Mouse (Mus musculus) hindbrain, embryonic 10.5 days (tissue): ENCODE measurements around the gene Ext2. TPM values are rescaled to one million over a fixed set of nuclear protein-coding genes. Genes with fewer than 3 reads are reported as not detected.

ENCODE experiments used
- DNase-seq: peaks from one replicate; pipeline ENCODE4 v3.0.0-alpha.2; 2017; ENCODE audit warnings: low spot score
- H3K27ac ChIP-seq: fragments of 300-500 bp; sonication (generic); 2 replicates; pipeline ENCODE4 v1.5.1; 2016; ENCODE audit warnings: mild to moderate bottlenecking, moderate library complexity
- H3K27me3 ChIP-seq: fragments of 300-500 bp; sonication (generic); 2 replicates; pipeline ENCODE4 v1.6.1; 2016; ENCODE audit warnings: mild to moderate bottlenecking; ENCODE audit not compliant: poor library complexity, insufficient read depth, severe bottlenecking
- H3K36me3 ChIP-seq: fragments of 300-500 bp; sonication (generic); 2 replicates; pipeline ENCODE4 v1.6.1; 2016; ENCODE audit warnings: mild to moderate bottlenecking, moderate library complexity
- H3K4me1 ChIP-seq: fragments of 300-500 bp; sonication (generic); replicated peaks from 2 replicates; pipeline ENCODE4 v1.6.1; 2016; ENCODE audit warnings: mild to moderate bottlenecking
- H3K4me3 ChIP-seq: fragments of 300-500 bp; sonication (generic); 2 replicates; pipeline ENCODE4 v1.5.1; 2016; ENCODE audit warnings: mild to moderate bottlenecking, moderate library complexity
- H3K9me3 ChIP-seq: fragments of 300-500 bp; sonication (generic); 2 replicates; pipeline ENCODE4 v1.6.1; 2016; ENCODE audit warnings: mild to moderate bottlenecking, moderate library complexity
- WGBS: fragments of 180-500 bp; shearing (Covaris S2); methylation state at CpG from one replicate; pipeline ENCODE4 v1.1.7; 2016; 5-methylcytosine and 5-hydroxymethylcytosine counted together
- polyA plus RNA-seq: library from polyadenylated mRNA; unstranded; fragments of >200 nt; fragmentation: Nextera tagmentation; extraction: Ambion mirVana; gene quantifications from 2 replicates; pipeline ENCODE4 v1.2.1, GENCODE M21; 2016

Gene Ext2
- polyA plus RNA-seq, 1 experiment from 2014 or later, result 77.1 TPM

DNA sequence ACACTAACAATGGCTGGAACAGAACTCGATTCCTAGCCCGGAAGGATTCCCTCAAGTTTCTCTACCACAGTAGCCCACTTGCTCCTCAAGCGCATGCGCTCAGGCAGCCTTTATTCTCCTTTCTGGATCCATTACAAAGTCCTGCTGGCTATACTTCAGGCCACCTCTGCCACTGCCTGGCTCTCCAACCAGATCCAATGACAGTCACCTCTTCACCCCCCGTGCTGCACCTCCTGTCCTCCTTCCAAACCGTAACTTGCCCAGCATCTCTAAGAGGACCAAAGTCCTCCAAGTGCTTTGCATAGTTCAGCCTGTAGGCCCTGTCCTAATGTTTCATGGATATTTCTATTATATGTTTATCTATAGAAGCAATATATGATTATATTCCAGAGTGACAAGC lies 113.1 kb downstream of the Ext2 start:
- 94% methylated on average over 6 of the region's 6 CpGs for WGBS
- Histone ChIP-seq H3K36me3 (no peaks in the 10 kb centered on the region), H3K4me1 (peaks cover 5% of the 10 kb centered on the region; the same call in 1 of the 2 replicates), H3K27me3 (no peaks in the 10 kb centered on the region), H3K27ac (no peak overlapping the region), H3K4me3 (no peak overlapping the region), H3K9me3 (no peaks in the 10 kb centered on the region)
- DNase-seq, result no peak

DNA sequence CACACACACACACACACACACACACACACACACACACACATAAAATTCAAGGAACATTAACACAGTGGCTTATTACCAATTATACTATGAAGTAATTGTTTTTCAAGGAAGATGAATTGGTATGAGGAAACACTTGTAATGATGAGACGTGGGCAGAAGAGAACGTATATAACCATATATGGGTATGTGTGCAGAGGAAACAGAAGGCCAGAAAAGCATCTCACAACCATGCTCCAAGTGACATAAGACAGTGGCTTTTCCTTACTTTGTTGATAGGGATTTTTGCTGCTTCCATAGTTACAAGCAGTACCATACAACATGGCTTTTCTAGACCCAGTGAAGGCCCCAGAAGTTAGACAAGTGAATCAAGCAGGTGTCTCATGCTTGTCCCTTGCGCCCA lies 115.5 kb downstream of the Ext2 start:
- WGBS, result 93% methylated on average over 3 of the region's 3 CpGs
- H3K27ac ChIP-seq, result no peak overlapping the region

GRCm38 (mm10) chr2:93706407-93706806 lies 116.0 kb downstream of the Ext2 start:
- 96% methylated on average over 2 of the region's 2 CpGs for WGBS
- no peaks in the 10 kb centered on the region for H3K9me3 ChIP-seq
- no peak overlapping the region for H3K4me3 ChIP-seq
- peaks cover 12% of the 10 kb centered on the region for H3K36me3 ChIP-seq
- H3K4me1 ChIP-seq, result peaks cover 3% of the 10 kb centered on the region
- no peaks in the 10 kb centered on the region for H3K27me3 ChIP-seq
- H3K27ac ChIP-seq, result no peak overlapping the region
- DNase-seq, result no peak

More for the DNA sequence above, 115.5 kb downstream of the Ext2 start:
- peaks cover 5% of the 10 kb centered on the region for H3K4me1 ChIP-seq
- peaks cover 12% of the 10 kb centered on the region for H3K36me3 ChIP-seq
- no peak overlapping the region for H3K4me3 ChIP-seq
- no peaks in the 10 kb centered on the region for H3K27me3 ChIP-seq
- H3K9me3 ChIP-seq, result no peaks in the 10 kb centered on the region
- no peak for DNase-seq

DNA sequence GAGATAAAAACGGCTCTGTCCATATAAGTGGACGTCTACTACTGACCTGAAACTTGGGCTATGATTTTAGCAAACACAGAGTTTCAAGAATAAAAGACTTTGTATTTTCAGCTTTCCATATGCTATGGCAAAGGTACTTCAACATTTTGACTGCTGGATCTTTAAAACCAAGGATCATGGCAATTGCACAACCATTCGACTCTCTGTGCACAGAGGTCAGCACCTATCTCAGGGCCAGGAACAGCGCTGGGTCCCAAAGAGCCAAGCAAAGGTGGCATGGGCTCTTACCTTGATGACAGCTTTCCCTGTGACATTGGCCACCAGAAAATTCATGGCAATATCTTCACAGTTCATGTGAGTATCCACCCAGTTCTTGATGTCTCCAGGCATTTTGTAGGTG lies 118.2 kb downstream of the Ext2 start:
- 86% methylated on average over 4 of the region's 4 CpGs for WGBS
- Histone ChIP-seq H3K27me3 (no peaks in the 10 kb centered on the region), H3K36me3 (peaks cover 16% of the 10 kb centered on the region), H3K27ac (no peak overlapping the region), H3K9me3 (no peaks in the 10 kb centered on the region), H3K4me1 (peaks cover 3% of the 10 kb centered on the region), H3K4me3 (no peak overlapping the region)
- no peak for DNase-seq

- H3K27me3 ChIP-seq, result no peaks in the 10 kb centered on the region
- WGBS, result 89% methylated on average over 19 of the region's 19 CpGs
- no peak overlapping the region for H3K27ac ChIP-seq
- DNase-seq, result no peak
- H3K4me3 ChIP-seq, result no peak overlapping the region
- H3K4me1 ChIP-seq, result peaks cover 6% of the 10 kb centered on the region
- H3K36me3 ChIP-seq, result peaks cover 21% of the 10 kb centered on the region
- H3K9me3 ChIP-seq, result no peaks in the 10 kb centered on the region
Observed at GRCm38 (mm10) chr2:93702936-93703926, 119.1 kb downstream of the Ext2 start.

DNA sequence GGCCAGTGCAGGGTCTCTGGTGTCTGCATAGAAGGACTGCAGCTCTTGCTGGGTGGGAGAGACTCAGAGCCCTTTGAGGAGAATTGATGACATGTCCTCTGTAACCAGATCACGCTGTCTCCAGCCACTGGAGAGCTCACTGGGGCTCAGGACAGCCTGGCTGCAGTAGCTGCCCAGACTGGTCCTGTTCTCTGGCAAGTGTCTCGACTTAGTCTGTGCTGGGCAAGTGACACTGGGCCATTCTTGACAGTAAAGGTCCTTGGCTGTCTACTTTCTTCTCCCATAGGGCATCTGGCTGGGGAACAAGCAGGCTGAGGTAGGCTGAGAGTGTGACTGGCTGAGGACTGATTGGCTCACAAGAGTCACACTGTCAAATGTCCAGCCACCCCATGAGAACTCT lies 123.0 kb downstream of the Ext2 start:
- Histone ChIP-seq H3K27me3 (no peaks in the 10 kb centered on the region), H3K27ac (0 out of 2 replicates have a peak overlapping the region, but pooled peaks have one; percentile 2), H3K36me3 (peaks cover 26% of the 10 kb centered on the region), H3K4me3 (no peak overlapping the region), H3K9me3 (no peaks in the 10 kb centered on the region), H3K4me1 (peaks cover 27% of the 10 kb centered on the region)
- no peak for DNase-seq
- 84% methylated on average over 2 of the region's 2 CpGs for WGBS

GRCm38 (mm10) chr2:93696181-93696641 lies 126.2 kb downstream of the Ext2 start:
- peak; percentile 61 for DNase-seq
- Histone ChIP-seq H3K27me3 (no peaks in the 10 kb centered on the region), H3K4me1 (peaks cover 34% of the 10 kb centered on the region), H3K4me3 (peak overlapping the region; percentile 16; the same call in 1 of the 2 replicates), H3K27ac (peak overlapping the region; percentile 85), H3K9me3 (no peaks in the 10 kb centered on the region), H3K36me3 (peaks cover 13% of the 10 kb centered on the region; the same call in 1 of the 2 replicates)
- 36% methylated on average over 10 of the region's 10 CpGs for WGBS

- 51% methylated on average over 4 of the region's 4 CpGs for WGBS
- Histone ChIP-seq H3K27ac (peak overlapping the region; percentile 17; the same call in 1 of the 2 replicates), H3K4me3 (no peak overlapping the region), H3K36me3 (0 out of 2 replicates have a peak, but pooled peaks cover 5% of the 10 kb centered on the region), H3K9me3 (no peaks in the 10 kb centered on the region), H3K4me1 (peaks cover 48% of the 10 kb centered on the region), H3K27me3 (no peaks in the 10 kb centered on the region)
- no peak for DNase-seq
Observed at GRCm38 (mm10) chr2:93693101-93693500, 129.3 kb downstream of the Ext2 start.

GRCm38 (mm10) chr2:93690064-93690930 lies 132.1 kb downstream of the Ext2 start:
- Histone ChIP-seq H3K27me3 (no peaks in the 10 kb centered on the region), H3K9me3 (no peaks in the 10 kb centered on the region), H3K27ac (no peak overlapping the region), H3K36me3 (no peaks in the 10 kb centered on the region), H3K4me1 (peaks cover 23% of the 10 kb centered on the region), H3K4me3 (no peak overlapping the region)
- no peak for DNase-seq
- 84% methylated on average over 9 of the region's 9 CpGs for WGBS

- DNase-seq, result no peak
- WGBS, result 61% methylated on average over 8 of the region's 8 CpGs
- no peaks in the 10 kb centered on the region for H3K36me3 ChIP-seq
- no peaks in the 10 kb centered on the region for H3K27me3 ChIP-seq
- H3K4me1 ChIP-seq, result peaks cover 44% of the 10 kb centered on the region
- H3K4me3 ChIP-seq, result no peak overlapping the region
- 0 out of 2 replicates have a peak overlapping the region, but pooled peaks have one; percentile 1 for H3K27ac ChIP-seq
- no peaks in the 10 kb centered on the region for H3K9me3 ChIP-seq
Observed at GRCm38 (mm10) chr2:93683674-93684073, 138.7 kb downstream of the Ext2 start.

- peaks cover 49% of the 10 kb centered on the region for H3K4me1 ChIP-seq
- H3K27ac ChIP-seq, result no peak overlapping the region
- 88% methylated on average over 7 of the region's 7 CpGs for WGBS
- no peaks in the 10 kb centered on the region for H3K9me3 ChIP-seq
- H3K4me3 ChIP-seq, result no peak overlapping the region
- H3K36me3 ChIP-seq, result no peaks in the 10 kb centered on the region
- H3K27me3 ChIP-seq, result no peaks in the 10 kb centered on the region
- DNase-seq, result no peak
Observed at GRCm38 (mm10) chr2:93682601-93683202, 139.7 kb downstream of the Ext2 start.

- no peak overlapping the region for H3K4me3 ChIP-seq
- 51% methylated on average over 5 of the region's 5 CpGs for WGBS
- H3K27me3 ChIP-seq, result no peaks in the 10 kb centered on the region
- DNase-seq, result no peak
- peaks cover 56% of the 10 kb centered on the region for H3K4me1 ChIP-seq
- no peak overlapping the region for H3K27ac ChIP-seq
- no peaks in the 10 kb centered on the region for H3K9me3 ChIP-seq
- no peaks in the 10 kb centered on the region for H3K36me3 ChIP-seq
Observed at GRCm38 (mm10) chr2:93681321-93681720, 141.0 kb downstream of the Ext2 start.
